Mouse (Mus musculus) kidney, postnatal 25 days (tissue): ENCODE data around the gene Syngr1.
A peak's percentile ranks its signal among the peaks of the same experiment; 100 is the strongest.

Experiments used
- DNase-seq, 2 experiments: peaks; one replicate each; pipeline ENCODE4 v3.0.0; 2021; ENCODE audit warnings: mixed read lengths in 2 of 2

Gene Syngr1

DNA sequence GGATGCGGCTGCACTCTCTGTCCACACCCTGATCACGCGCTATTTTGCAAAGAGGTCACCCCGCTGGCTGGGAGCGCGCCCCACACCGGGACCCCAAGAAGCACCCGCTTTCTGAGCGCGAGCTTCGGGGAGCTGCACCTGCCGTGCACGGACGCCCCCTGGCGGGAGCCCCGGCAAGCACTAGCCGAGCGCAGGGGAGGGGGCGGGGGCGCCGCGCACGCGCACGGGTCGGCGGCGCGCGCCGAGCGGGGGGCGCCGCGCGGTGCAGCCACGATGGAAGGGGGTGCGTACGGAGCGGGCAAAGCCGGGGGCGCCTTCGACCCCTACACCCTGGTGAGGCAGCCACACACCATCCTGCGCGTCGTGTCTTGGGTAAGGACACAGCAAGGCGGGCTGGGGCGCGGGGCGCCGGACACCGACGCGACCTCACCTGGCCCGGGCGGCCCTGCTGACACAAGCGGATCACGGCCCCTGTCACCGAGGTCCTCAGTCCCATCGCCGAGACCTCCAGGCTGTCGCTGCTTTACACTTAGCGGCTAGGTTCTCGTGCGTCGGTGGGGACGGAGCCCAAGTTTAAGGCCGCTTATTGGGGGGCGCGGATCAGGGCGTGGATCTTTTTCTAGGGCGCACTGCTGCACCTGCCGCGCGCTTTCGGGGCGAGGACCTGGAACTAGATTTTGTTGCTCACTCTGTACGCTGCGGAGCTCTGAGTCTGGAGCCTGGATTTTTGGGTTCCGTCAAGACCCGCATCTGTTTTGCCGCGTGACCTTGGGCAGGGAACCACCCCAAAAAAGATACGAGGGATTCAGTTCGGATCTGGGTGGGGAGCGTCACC is at the start of gene Syngr1, which contains the start of gene Rpl3:
TSS of gene Syngr1 (plus strand) at position 214 of the 835 bp plus-strand sequence.
TSS of gene Rpl3 (minus strand) at position 748 of the 835 bp plus-strand sequence.
- DNase-seq, result peak; percentile 81 to 87

- DNase-seq, result no peak
Observed at GRCm38 (mm10) chr15:80042152-80042551, 49.0 kb upstream of the Syngr1 start.

- DNase-seq, result no peak
Observed at GRCm38 (mm10) chr15:80044249-80044648, 46.9 kb upstream of the Syngr1 start.

DNA sequence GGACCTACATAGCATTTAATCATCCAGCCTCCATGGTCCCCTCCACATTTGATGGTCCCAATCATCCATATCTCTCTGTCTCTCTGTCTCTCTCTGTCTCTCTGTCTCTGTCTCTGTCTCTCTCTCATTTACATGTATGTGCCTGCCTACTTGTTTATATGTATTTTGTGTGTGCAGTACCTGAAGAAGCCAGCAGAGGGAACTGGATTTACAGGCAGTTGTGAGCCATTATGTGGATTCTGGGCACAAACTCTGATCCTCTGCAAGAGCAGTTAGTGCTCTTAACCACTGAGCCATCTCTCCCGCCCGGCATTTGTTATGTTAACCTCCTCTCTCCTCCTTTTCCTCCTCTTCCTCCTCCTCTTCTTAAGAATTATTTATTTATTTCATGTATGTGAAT is 45.4 kb upstream of the Syngr1 start:
- DNase-seq, result no peak

GRCm38 (mm10) chr15:80047242-80047641 is 43.9 kb upstream of the Syngr1 start:
- no peak for DNase-seq

GRCm38 (mm10) chr15:80047973-80048372 is 43.2 kb upstream of the Syngr1 start:
- no peak for DNase-seq

DNA sequence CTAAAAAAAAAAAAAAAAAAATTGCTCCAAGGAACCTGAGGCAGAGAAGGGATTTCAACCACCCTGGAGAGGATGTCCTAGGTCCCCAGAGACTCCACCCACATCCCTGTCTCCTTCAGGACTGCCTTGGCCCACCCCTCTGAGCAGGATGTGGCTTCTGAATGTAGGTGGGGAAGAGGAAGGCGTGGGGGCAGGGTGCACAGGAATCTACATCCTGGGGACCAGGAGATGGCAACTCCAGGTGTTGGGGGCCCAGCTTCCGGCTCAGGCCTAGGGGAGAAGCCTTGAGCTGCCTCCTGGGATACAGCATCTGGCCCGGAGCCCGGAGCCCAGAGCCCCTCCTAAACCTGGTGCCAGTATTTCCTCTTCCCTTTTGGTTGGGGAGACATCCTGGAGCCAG is 41.0 kb upstream of the Syngr1 start:
- peak; percentile 59 to 86 for DNase-seq

- peak in 1 of 2 experiments; percentile 55 for DNase-seq
Observed at GRCm38 (mm10) chr15:80051092-80051761, 39.9 kb upstream of the Syngr1 start.

DNA sequence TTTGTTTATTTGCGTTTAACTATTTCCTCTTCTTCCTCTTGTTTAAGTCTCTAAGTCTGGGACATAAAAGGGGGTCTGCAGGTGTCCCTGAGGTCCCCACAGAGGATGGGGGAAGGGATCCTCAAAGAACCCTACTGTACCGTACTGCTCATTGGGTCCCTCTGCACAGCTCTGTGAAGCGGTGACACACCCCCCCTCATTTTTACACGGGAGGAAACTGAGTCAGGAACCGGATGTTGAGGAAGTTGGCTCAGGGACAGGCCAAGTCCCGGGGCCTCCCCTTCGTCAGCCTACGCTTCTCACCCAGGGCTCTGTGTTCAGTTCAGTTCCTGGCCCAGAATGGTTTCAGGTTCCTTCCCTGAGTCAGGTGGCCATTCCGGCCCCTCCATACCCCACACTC is 39.4 kb upstream of the Syngr1 start:
- DNase-seq, result no peak

GRCm38 (mm10) chr15:80053381-80054033 is 37.6 kb upstream of the Syngr1 start:
- peak; percentile 56 to 66 for DNase-seq

DNA sequence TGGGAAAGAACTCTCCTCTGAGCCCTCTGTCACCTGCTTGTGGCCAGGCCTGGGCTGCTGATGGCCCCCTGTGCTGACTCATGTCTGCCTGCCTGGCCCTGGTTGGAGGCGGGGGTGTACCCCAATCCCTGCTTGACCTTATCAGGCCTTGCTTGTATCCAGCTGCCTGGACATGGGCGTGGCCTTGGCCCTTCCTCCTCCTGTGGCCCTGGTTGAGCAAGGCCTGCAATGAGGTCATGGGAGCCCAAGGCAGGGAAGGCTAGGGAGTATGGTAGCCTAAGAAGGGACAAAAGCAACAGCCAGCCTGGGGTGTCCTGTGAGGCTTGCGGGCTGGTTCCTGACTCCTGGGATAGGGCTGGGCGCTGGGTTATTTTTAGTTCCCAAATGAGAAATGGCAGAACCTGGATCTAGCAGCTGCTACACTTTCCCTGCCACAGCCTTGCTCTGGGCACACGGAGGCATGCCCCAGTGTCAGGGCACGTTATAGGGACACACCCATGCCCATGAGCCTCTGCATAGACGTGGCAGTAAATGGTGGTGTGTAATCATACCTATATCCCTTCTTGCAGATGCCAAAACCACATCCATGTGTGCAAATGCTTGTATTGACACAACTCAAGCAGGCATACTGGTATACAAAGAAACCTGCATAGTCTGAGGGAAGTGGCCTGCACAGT is 37.0 kb upstream of the Syngr1 start:
- peak; percentile 23 to 69 for DNase-seq

- DNase-seq, result no peak
Observed at GRCm38 (mm10) chr15:80058151-80058550, 33.0 kb upstream of the Syngr1 start.

DNA sequence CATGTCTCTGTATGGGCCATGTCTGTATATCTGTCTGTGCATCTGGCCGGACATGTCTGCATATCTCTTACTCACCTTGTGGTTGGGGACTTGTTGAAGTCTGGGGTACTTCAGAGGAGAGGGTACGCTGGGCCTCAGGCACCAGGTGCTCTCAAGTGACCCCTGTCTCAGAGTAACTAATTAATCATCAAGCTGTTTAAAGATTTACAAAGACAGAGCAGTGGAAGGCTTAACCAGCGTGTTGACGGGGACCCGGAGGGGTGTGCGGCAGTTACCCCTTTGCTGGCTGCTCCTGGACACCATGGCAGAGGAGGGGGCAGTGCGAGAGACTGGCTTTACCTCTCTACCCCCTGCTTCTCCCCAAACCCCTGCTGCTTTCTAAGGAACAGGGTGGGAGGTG is 31.5 kb upstream of the Syngr1 start:
- peak; percentile 62 to 83 for DNase-seq

- DNase-seq, result peak; percentile 35 to 67
Observed at GRCm38 (mm10) chr15:80060356-80061070, 30.6 kb upstream of the Syngr1 start.

- DNase-seq, result peak in 1 of 2 experiments; percentile 45
Observed at GRCm38 (mm10) chr15:80061071-80061550, 30.0 kb upstream of the Syngr1 start.

DNA sequence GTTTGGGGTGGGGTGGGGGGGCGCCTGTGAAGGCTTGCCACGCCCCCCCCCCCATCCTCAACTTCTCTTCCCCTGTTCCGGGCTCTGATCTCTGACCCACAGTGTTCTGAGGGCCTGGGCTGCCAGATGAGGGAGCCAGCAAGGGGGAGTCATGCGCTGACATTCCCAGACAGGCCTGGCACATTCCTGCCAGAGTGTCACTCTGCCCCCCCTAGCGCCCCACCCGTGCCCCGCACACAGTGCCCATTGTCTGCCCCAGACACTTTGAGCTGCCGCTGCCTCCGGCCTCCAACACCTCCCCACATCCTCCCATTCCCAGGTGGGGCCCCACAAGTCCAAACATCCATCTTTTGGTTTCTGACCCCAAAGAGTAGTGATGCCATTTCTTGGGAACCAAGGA is 28.8 kb upstream of the Syngr1 start:
- no peak for DNase-seq

DNA sequence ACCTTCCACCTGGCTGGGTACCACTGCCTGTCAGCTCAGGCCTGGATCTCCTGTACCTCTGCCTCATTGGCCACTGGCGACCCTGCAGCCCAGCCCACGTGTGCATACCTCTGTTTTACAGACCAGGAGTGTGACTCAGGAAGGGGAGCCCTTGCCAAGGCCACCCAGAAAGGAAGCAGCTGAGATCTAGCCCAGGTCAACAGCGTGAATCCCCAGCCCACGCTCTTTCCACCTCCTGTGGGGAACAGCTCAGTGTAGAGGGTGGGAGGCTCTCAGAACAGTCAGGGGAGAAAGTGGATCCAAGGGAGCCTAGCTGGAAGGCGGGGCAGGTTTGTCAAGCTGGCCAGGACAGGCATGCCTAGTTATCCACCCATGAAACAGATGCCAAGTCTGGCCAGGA is 28.3 kb upstream of the Syngr1 start:
- DNase-seq, result peak in 1 of 2 experiments; percentile 40

DNA sequence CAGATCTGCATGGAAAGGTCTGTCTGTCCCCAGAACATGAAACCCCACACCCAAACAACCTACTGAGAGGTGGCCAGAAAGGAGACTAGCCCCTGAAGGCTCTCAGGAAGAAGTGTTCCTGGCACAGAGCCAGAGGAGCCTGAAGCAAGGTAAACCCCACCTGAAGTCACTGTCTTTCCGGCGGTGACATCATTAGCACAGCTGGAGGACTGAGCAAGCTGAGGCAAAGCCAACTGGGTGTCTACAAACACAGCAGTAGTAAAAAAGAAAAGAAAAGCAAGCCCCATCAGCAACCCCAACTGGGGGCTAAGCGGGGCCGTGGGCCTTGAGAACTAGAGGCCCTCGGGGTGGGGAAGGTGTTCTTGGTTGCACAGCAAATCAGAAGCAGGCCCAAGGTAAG is 26.2 kb upstream of the Syngr1 start:
- DNase-seq, result no peak

GRCm38 (mm10) chr15:80065414-80065813 is 25.7 kb upstream of the Syngr1 start:
- DNase-seq, result peak; percentile 68 to 73

GRCm38 (mm10) chr15:80066538-80066937 is 24.6 kb upstream of the Syngr1 start:
- no peak for DNase-seq

DNA sequence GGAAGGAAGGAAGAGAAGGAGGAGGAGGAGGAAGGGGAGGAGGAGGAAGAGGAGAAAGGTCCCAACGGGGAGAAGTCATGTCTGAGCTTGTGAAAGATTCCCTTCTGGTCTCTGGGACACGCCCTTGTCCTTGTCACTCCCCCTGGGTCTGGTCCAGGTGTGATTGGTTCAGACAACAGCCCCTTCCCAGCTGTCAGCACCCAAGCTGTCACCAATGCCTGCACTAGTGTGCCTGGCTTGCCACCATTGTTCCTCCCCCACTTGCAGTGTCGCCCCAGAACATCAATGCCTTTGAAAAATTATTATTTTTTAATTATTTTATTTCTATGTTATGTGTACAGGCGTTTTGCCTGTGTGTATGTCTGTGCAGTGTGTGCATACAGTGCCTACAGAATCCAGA is 22.0 kb upstream of the Syngr1 start:
- no peak for DNase-seq

- no peak for DNase-seq
Observed at GRCm38 (mm10) chr15:80070095-80070644, 21.0 kb upstream of the Syngr1 start.
